Mouse (Mus musculus) limb, embryonic 14.5 days (tissue): ENCODE measurements around the gene Mc3r. TPM values are rescaled to one million over a fixed set of nuclear protein-coding genes. Genes with fewer than 3 reads are reported as not detected.

Experiments
- ATAC-seq: fragments of 200-750 bp; cut with Nextera tagmentation; 2 replicates; pipeline ENCODE4 v1.8.0; 2017; ENCODE audit warnings: low read depth, moderate number of reproducible peaks, moderate TSS enrichment; ENCODE audit not compliant: low FRiP score
- DNase-seq: peaks from one replicate; pipeline ENCODE4 v3.0.0-alpha.2; 2015; ENCODE audit warnings: low spot score
- H3K27ac ChIP-seq: fragments of 300-500 bp; sonication (generic); replicated peaks from 2 replicates; pipeline ENCODE4 v1.5.1; 2014; ENCODE audit warnings: low read depth, mild to moderate bottlenecking, low read length, moderate library complexity, mixed read lengths
- H3K27me3 ChIP-seq: fragments of 300-500 bp; sonication (generic); 2 replicates; pipeline ENCODE4 v1.6.1; 2014; ENCODE audit warnings: low read length, mixed read lengths; ENCODE audit not compliant: control insufficient read depth, insufficient read depth
- H3K36me3 ChIP-seq: fragments of 300-500 bp; sonication (generic); 2 replicates; pipeline ENCODE4 v1.6.1; 2014; ENCODE audit warnings: mild to moderate bottlenecking, low read length, moderate library complexity, mixed read lengths; ENCODE audit not compliant: control insufficient read depth, insufficient read depth
- H3K4me1 ChIP-seq: fragments of 300-500 bp; sonication (generic); 2 replicates; pipeline ENCODE4 v1.6.1; 2014; ENCODE audit warnings: antibody characterized with exemption, low read length, mixed read lengths; ENCODE audit not compliant: control insufficient read depth, insufficient read depth
- H3K4me2 ChIP-seq: fragments of 300-500 bp; sonication (generic); replicated peaks from 2 replicates; pipeline ENCODE4 v1.6.1; 2014; ENCODE audit warnings: low read depth, mild to moderate bottlenecking, low read length, moderate library complexity; ENCODE audit not compliant: severe bottlenecking
- H3K4me3 ChIP-seq: fragments of 300-500 bp; sonication (generic); replicated peaks from 2 replicates; pipeline ENCODE4 v1.5.1; 2014; ENCODE audit warnings: low read length
- H3K9ac ChIP-seq: fragments of 300-500 bp; sonication (generic); 2 replicates; pipeline ENCODE4 v1.6.1; 2014; ENCODE audit warnings: mild to moderate bottlenecking, low read depth, low read length, moderate library complexity; ENCODE audit not compliant: severe bottlenecking
- H3K9me3 ChIP-seq: fragments of 300-500 bp; sonication (generic); 2 replicates; pipeline ENCODE4 v1.6.1; 2016; ENCODE audit warnings: low read length; ENCODE audit not compliant: control insufficient read depth
- POLR2A ChIP-seq: fragments of 200-500 bp; IDR thresholded peaks from 2 replicates; pipeline ENCODE4 v1.8.0; 2012; ENCODE audit warnings: inconsistent platforms, mild to moderate bottlenecking, moderate library complexity, borderline replicate concordance; ENCODE audit not compliant: insufficient read depth, insufficient read length; ENCODE audit errors: extremely low read depth
- WGBS: fragments of 180-500 bp; shearing (Covaris S2); extraction: QIAGEN DNeasy Blood & Tissue Kit; methylation state at CpG from one replicate; pipeline ENCODE4 v1.1.7; 2014; 5-methylcytosine and 5-hydroxymethylcytosine counted together
- polyA plus RNA-seq, 2 experiments: library from polyadenylated mRNA; depleted of rRNA in 1 of 2; stranded (reverse) in 1 of 2; unstranded in 1 of 2; fragments of >200 nt; fragmentation: Nextera tagmentation in 1 of 2; extraction: Ambion mirVana in 1 of 2; gene quantifications; 2 replicates each; pipeline versions ENCODE4 v1.2.1 to v1.2.3; 2012 to 2014

Mc3r gene
- polyA plus RNA-seq, 2 experiments, result 0.18 TPM; not detected in 1

- Histone ChIP-seq H3K36me3 (no peaks in the 10 kb centered on the region), H3K27me3 (no peaks in the 10 kb centered on the region), H3K9ac (no peak overlapping the region), H3K9me3 (no peaks in the 10 kb centered on the region), H3K27ac (no peak overlapping the region), H3K4me1 (no peaks in the 10 kb centered on the region; the same call in 1 of the 2 replicates), H3K4me3 (no peak overlapping the region), H3K4me2 (no peak overlapping the region)
- no peak for ATAC-seq
- no peak for TF ChIP-seq POLR2A
- 11% methylated on average over 14 of the region's 14 CpGs for WGBS
- no peak for DNase-seq
Observed at GRCm38 (mm10) chr2:172299126-172299921, 51.0 kb downstream of the Mc3r start.

Other genes with a start within 250 kb of the Mc3r start
- 2.1 TPM in 2 replicates for gene Cbln4, start 205.0 kb upstream of the Mc3r start, polyA plus RNA-seq (2012; rRNA removed)
- gene Cbln4, start 205.0 kb upstream of the Mc3r start, polyA plus RNA-seq (2014; fragmentation: Nextera tagmentation; extraction: Ambion mirVana), result 2.4 TPM in 2 replicates
- 9.8 and 10.7 TPM in 2 replicates for gene Fam210b, start 97.1 kb downstream of the Mc3r start, polyA plus RNA-seq (2012; rRNA removed)
- gene Fam210b, start 97.1 kb downstream of the Mc3r start, polyA plus RNA-seq (2014; fragmentation: Nextera tagmentation; extraction: Ambion mirVana), result 14.6 and 16.5 TPM in 2 replicates
- gene Aurka, start 122.0 kb downstream of the Mc3r start, polyA plus RNA-seq (2012; rRNA removed), result 49.8 and 58.7 TPM in 2 replicates
- gene Aurka, start 122.0 kb downstream of the Mc3r start, polyA plus RNA-seq (2014; fragmentation: Nextera tagmentation; extraction: Ambion mirVana), result 85.3 and 98.9 TPM in 2 replicates
- 50.7 and 58.0 TPM in 2 replicates for gene Cstf1, start 122.2 kb downstream of the Mc3r start, polyA plus RNA-seq (2012; rRNA removed)
- 36.9 and 43.7 TPM in 2 replicates for gene Cstf1, start 122.2 kb downstream of the Mc3r start, polyA plus RNA-seq (2014; fragmentation: Nextera tagmentation; extraction: Ambion mirVana)
- gene Cass4, start 145.3 kb downstream of the Mc3r start, polyA plus RNA-seq (2012; rRNA removed), result 0.16 and 0.33 TPM in 2 replicates
- 0.28 and 0.50 TPM in 2 replicates for gene Cass4, start 145.3 kb downstream of the Mc3r start, polyA plus RNA-seq (2014; fragmentation: Nextera tagmentation; extraction: Ambion mirVana)
- 38.5 and 45.9 TPM in 2 replicates for gene Rtf2, start 192.1 kb downstream of the Mc3r start, polyA plus RNA-seq (2012; rRNA removed)
- gene Rtf2, start 192.1 kb downstream of the Mc3r start, polyA plus RNA-seq (2014; fragmentation: Nextera tagmentation; extraction: Ambion mirVana), result 69.9 and 70.9 TPM in 2 replicates
- 0.03 TPM in 1 of 2 replicates, not detected in the other for gene Gcnt7, start 210.1 kb downstream of the Mc3r start, polyA plus RNA-seq (2012; rRNA removed)
- 0.66 and 1.1 TPM in 2 replicates for gene Gcnt7, start 210.1 kb downstream of the Mc3r start, polyA plus RNA-seq (2014; fragmentation: Nextera tagmentation; extraction: Ambion mirVana)
- 0.15 and 0.16 TPM in 2 replicates for gene Fam209, start 224.0 kb downstream of the Mc3r start, polyA plus RNA-seq (2012; rRNA removed)
- 0.66 TPM in 1 of 2 replicates, not detected in the other for gene Fam209, start 224.0 kb downstream of the Mc3r start, polyA plus RNA-seq (2014; fragmentation: Nextera tagmentation; extraction: Ambion mirVana)